Mouse (Mus musculus): ENCODE measurements at regions not wholly inside any gene's neighbourhood (a gene's known extent, or its start where the extent isn't known, plus 50 kb on each side); places are given as distances from the start of the nearest gene placed in this dataset.

DNA sequence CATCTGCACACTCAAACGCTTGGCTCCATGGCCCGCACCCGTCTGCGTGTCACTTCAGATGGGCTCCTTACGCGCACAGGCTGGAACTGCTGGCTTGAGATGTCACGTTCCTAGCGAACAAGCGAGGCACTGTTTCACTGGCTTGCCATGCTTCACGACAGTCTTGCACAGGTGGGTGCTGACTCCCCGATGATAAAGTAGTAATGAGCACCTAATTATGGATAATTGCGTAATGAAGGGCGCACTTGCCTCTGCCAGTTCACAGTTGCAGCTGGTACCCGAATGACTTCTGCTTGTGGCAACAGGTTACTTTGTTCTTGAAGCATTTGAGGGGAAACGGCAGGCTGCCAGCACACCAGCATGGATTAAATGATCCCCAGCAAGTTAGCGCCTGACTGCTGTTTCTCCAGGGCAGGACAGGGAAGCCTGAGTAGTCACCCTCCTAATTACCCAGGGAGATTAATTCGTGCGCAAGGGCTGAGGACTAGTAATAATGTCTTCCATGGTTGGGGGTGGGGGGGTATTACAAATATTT lies 335.1 kb downstream of the Pmp22 start:
- no peak overlapping the region for H3K27ac ChIP-seq (ENCODE audit: insufficient read depth, low read depth, low read length)
- TF ChIP-seq CTCF (IDR thresholded peaks at IDR 0.05; ENCODE audit: insufficient read depth, low read depth, low read length): no peak
- TF ChIP-seq POLR2A (IDR thresholded peaks at IDR 0.05; ENCODE audit: insufficient read depth, low read depth, low read length): no peak
- WGBS: 7% methylated on average over 18 of the region's 18 CpGs

DNA sequence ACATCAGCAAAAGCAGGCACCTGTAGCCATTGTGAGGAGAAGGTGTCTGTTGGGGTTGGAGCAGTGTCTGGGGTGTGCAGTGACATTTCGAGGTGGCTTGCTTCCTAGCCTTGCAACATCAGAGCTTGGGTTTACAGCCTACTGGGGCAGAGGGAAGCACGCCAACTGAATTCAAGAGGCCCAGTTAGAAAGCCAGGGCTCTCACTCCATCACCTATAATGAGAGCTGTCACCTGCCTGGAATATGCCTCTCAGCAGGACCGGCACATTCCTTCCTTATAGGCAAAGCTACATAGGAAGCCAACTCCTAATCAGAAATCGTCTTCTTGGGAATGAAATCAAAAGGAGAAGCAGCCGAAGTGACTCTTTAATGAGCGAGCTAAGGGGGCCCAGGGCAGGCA lies 337.2 kb downstream of the Pmp22 start:
- 88% methylated on average over 6 of the region's 6 CpGs for WGBS
- TF ChIP-seq POLR2A (IDR thresholded peaks at IDR 0.05; ENCODE audit: insufficient read depth, low read depth, low read length) (no peak), CTCF (IDR thresholded peaks at IDR 0.05; ENCODE audit: insufficient read depth, low read depth, low read length) (no peak)
- no peak overlapping the region for H3K4me3 ChIP-seq (ENCODE audit: insufficient read depth, low read depth, low read length)
- peaks cover 6% of the 10 kb centered on the region for H3K4me1 ChIP-seq (ENCODE audit: control insufficient read depth, insufficient read depth, low read length)
- no peak overlapping the region for H3K27ac ChIP-seq (ENCODE audit: insufficient read depth, low read depth, low read length)

More for the DNA sequence above, 335.1 kb downstream of the Pmp22 start:
- H3K4me3 ChIP-seq (ENCODE audit: insufficient read depth, low read depth, low read length): no peak overlapping the region
- peaks cover 6% of the 10 kb centered on the region for H3K4me1 ChIP-seq (ENCODE audit: control insufficient read depth, insufficient read depth, low read length)

- no peak overlapping the region for H3K4me3 ChIP-seq (ENCODE audit: insufficient read depth, low read depth, low read length)
- peaks cover 6% of the 10 kb centered on the region for H3K4me1 ChIP-seq (ENCODE audit: control insufficient read depth, insufficient read depth, low read length)
- TF ChIP-seq CTCF (IDR thresholded peaks at IDR 0.05; ENCODE audit: insufficient read depth, low read depth, low read length) (no peak), POLR2A (IDR thresholded peaks at IDR 0.05; ENCODE audit: insufficient read depth, low read depth, low read length) (no peak)
- H3K27ac ChIP-seq (ENCODE audit: insufficient read depth, low read depth, low read length): no peak overlapping the region
- WGBS: 93% methylated on average over 2 of the region's 2 CpGs
Observed at GRCm38 (mm10) chr11:63466541-63466940, 337.8 kb downstream of the Pmp22 start.

- Histone ChIP-seq H3K4me1 (ENCODE audit: control insufficient read depth, insufficient read depth, low read length) (no peaks in the 10 kb centered on the region), H3K4me3 (ENCODE audit: insufficient read depth, low read depth, low read length) (no peak overlapping the region), H3K27ac (ENCODE audit: insufficient read depth, low read depth, low read length) (no peak overlapping the region)
- WGBS: 96% methylated on average over 15 of the region's 15 CpGs
- no peak for TF ChIP-seq CTCF (IDR thresholded peaks at IDR 0.05; ENCODE audit: insufficient read depth, low read depth, low read length)
- TF ChIP-seq POLR2A (IDR thresholded peaks at IDR 0.05; ENCODE audit: insufficient read depth, low read depth, low read length): no peak
Observed at GRCm38 (mm10) chr11:63474831-63475230, 346.0 kb downstream of the Pmp22 start.

DNA sequence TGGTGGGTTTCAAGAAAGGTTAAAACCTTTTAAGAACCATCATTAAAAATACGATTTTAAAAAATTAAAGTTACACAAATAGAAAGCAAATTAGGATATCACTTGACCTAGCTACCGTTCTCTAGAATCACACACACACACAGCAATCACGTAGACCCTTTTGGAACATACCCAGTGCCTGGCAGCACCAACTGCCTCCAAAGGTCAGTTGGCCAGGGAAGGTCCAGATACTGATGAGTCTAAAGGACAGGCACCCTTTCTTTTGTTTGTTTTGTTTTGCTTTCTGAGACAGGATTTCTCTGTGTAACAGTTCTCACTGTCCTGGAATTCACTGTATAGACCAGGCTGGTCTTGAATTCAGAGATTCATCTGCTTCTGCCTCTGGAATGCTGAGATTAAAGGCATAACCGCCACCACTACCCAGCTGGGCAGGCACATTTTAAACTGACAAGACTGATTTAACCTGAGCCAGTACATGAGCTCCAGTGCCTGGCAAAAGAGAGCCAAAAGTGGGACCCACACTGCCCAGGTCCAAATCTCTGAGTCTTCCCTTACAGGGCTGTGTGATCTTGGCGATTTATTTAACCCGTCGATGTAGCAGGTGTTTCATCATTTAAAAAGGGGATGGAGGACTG lies 353.0 kb downstream of the Pmp22 start:
- TF ChIP-seq CTCF (IDR thresholded peaks at IDR 0.05; ENCODE audit: insufficient read depth, low read depth, low read length) (no peak), POLR2A (IDR thresholded peaks at IDR 0.05; ENCODE audit: insufficient read depth, low read depth, low read length) (no peak)
- no peak overlapping the region for H3K27ac ChIP-seq (ENCODE audit: insufficient read depth, low read depth, low read length)
- 58% methylated on average over 7 of the region's 7 CpGs for WGBS
- H3K4me3 ChIP-seq (ENCODE audit: insufficient read depth, low read depth, low read length): no peak overlapping the region
- peaks cover 3% of the 10 kb centered on the region; the same call in 1 of the 2 replicates for H3K4me1 ChIP-seq (ENCODE audit: control insufficient read depth, insufficient read depth, low read length)

GRCm38 (mm10) chr11:63482593-63482992 lies 353.8 kb downstream of the Pmp22 start:
- WGBS: 19% methylated on average over 6 of the region's 6 CpGs

DNA sequence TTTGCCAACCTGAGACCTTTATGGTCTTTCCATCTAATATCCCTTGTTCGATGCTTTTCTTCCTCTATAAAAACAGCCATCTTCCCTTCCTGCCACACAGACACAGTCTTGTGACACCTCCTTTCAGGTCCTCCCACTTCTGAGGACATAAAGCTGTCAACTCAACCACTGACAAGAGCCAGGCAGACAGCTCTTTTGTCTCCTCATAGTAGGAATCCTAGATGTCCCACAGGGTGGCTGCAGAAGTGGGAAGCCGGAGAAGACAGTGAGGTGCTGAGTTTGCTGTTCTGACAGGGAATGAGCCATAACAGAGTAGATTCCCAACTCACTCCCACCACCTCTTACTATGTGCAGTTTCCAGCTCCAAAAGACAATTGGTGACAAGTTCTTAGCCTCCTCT lies 358.4 kb downstream of the Pmp22 start:
- H3K4me1 ChIP-seq (ENCODE audit: control insufficient read depth, insufficient read depth, low read length): peaks cover 3% of the 10 kb centered on the region; the same call in 1 of the 2 replicates
- H3K4me3 ChIP-seq (ENCODE audit: insufficient read depth, low read depth, low read length): no peak overlapping the region
- TF ChIP-seq CTCF (IDR thresholded peaks at IDR 0.05; ENCODE audit: insufficient read depth, low read depth, low read length): no peak
- no peak for TF ChIP-seq POLR2A (IDR thresholded peaks at IDR 0.05; ENCODE audit: insufficient read depth, low read depth, low read length)
- WGBS: 88% methylated on average over 2 of the region's 2 CpGs
- H3K27ac ChIP-seq (ENCODE audit: insufficient read depth, low read depth, low read length): no peak overlapping the region

More at GRCm38 (mm10) chr11:63482593-63482992, 353.8 kb downstream of the Pmp22 start:
- H3K27ac ChIP-seq (ENCODE audit: insufficient read depth, low read depth, low read length): no peak overlapping the region
- TF ChIP-seq POLR2A (IDR thresholded peaks at IDR 0.05; ENCODE audit: insufficient read depth, low read depth, low read length): no peak
- H3K4me1 ChIP-seq (ENCODE audit: control insufficient read depth, insufficient read depth, low read length): peaks cover 3% of the 10 kb centered on the region; the same call in 1 of the 2 replicates
- no peak overlapping the region for H3K4me3 ChIP-seq (ENCODE audit: insufficient read depth, low read depth, low read length)

GRCm38 (mm10) chr11:63502181-63502580 lies 373.4 kb downstream of the Pmp22 start:
- no peak overlapping the region for H3K27ac ChIP-seq (ENCODE audit: insufficient read depth, low read depth, low read length)
- no peak overlapping the region for H3K4me3 ChIP-seq (ENCODE audit: insufficient read depth, low read depth, low read length)
- TF ChIP-seq CTCF (IDR thresholded peaks at IDR 0.05; ENCODE audit: insufficient read depth, low read depth, low read length) (no peak), POLR2A (IDR thresholded peaks at IDR 0.05; ENCODE audit: insufficient read depth, low read depth, low read length) (no peak)
- no peaks in the 10 kb centered on the region for H3K4me1 ChIP-seq (ENCODE audit: control insufficient read depth, insufficient read depth, low read length)
- WGBS: 44% methylated on average over 5 of the region's 5 CpGs

DNA sequence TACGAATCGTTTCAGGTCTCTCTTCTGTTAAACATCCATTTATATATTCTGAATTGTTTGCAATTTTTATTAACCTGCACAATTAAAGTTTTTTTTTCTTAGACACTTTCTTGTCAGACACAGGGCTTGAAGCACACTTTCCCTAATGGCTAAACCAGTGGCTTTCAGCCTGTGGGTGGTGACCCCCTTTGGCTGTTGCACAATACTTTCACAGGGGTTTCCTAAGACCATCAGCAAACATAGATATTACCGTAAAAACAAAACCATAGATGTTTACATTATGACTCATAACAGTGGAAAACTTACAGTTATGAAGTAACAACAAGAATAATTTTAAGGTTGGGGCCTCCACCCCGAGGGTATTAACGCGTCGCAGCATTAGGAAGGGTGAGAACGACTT lies 378.6 kb downstream of the Pmp22 start:
- Histone ChIP-seq H3K4me3 (ENCODE audit: insufficient read depth, low read depth, low read length) (no peak overlapping the region), H3K27ac (ENCODE audit: insufficient read depth, low read depth, low read length) (no peak overlapping the region), H3K4me1 (ENCODE audit: control insufficient read depth, insufficient read depth, low read length) (no peaks in the 10 kb centered on the region)
- TF ChIP-seq CTCF (IDR thresholded peaks at IDR 0.05; ENCODE audit: insufficient read depth, low read depth, low read length) (no peak), POLR2A (IDR thresholded peaks at IDR 0.05; ENCODE audit: insufficient read depth, low read depth, low read length) (no peak)
- 98% methylated on average over 8 of the region's 8 CpGs for WGBS

Data from olfactory bulb, adult 2 months (tissue).